In the genomic region with DNA sequence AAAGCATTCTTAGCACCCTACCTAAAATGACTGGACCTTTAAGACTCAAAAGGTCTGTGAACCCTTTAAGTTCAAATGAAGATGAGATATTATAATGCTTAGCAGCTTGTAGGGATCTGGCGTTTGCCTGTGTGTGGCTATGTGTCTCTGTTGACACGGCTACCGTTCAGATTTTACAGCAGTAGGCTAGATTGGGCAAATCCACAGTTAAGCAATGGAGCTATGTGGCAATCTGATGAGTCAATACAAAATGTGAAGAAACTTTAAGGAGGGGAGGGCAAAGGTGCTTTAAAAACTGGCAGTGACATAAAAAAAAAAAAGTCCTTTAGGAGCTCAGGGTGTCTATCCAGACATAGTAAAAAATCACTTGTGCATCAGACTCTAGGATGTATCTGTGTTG, we compare ENCODE assay signal across 16 mouse cellular contexts. TPM values are rescaled to one million over a fixed set of nuclear protein-coding genes. Genes with fewer than 3 reads are reported as not detected.
DNase-seq lines count a peak whose midpoint lies in the region; ATAC-seq and TF ChIP-seq lines count a peak whose summit lies in the region.
"Had no signal": no experiment of that assay in that cellular context is flagged by ENCODE, and none has a peak within 500 bp of the region (broad histone marks: within the 10 kb centered on the region; RNA-seq: fewer than 3 reads in every experiment).

No protein-coding gene starts in this region.

- no peak overlapping the region for H3K9ac ChIP-seq in liver, adult 2 months (ENCODE audit: low read depth, low read length)
- no peak overlapping the region for H3K9ac ChIP-seq in liver, embryonic 16.5 days (ENCODE audit: low read depth, low read length)
- H3K9ac ChIP-seq in midbrain, postnatal 0 days (replicated peaks; ENCODE audit: low read length, poor library complexity, severe bottlenecking), result no peak overlapping the region
- H3K9ac ChIP-seq: heart, embryonic 15.5 days; hindbrain, embryonic 14.5 days had no signal

- H3K27ac ChIP-seq in liver, adult 2 months (replicated peaks; ENCODE audit: insufficient read depth, low read depth, low read length), result no peak overlapping the region
- no peak overlapping the region for H3K27ac ChIP-seq in liver, embryonic 16.5 days (ENCODE audit: low read length)
- H3K27ac ChIP-seq in midbrain, postnatal 0 days (ENCODE audit: low read depth, low read length), result no peak overlapping the region
- H3K27ac ChIP-seq: gastrocnemius, adult 2 months; heart, embryonic 15.5 days; hindbrain, embryonic 14.5 days had no signal

- H3K4me1 ChIP-seq in liver, adult 2 months (ENCODE audit: control insufficient read depth, insufficient read depth, low read length), result peaks cover 6% of the 10 kb centered on the region; the same call in 1 of the 2 replicates
- H3K4me1 ChIP-seq in liver, embryonic 16.5 days (ENCODE audit: control insufficient read depth, low read depth, low read length), result no peaks in the 10 kb centered on the region
- H3K4me1 ChIP-seq in midbrain, postnatal 0 days (ENCODE audit: insufficient read depth, low read length), result no peaks in the 10 kb centered on the region
- H3K4me1 ChIP-seq: heart, embryonic 15.5 days had no signal

- no peaks in the 10 kb centered on the region for H3K9me3 ChIP-seq in liver, embryonic 16.5 days (replicated peaks; ENCODE audit: control insufficient read depth, low read length)
- H3K9me3 ChIP-seq in midbrain, postnatal 0 days (ENCODE audit: low read length), result no peaks in the 10 kb centered on the region
- H3K9me3 ChIP-seq: heart, embryonic 15.5 days had no signal

- DNase-seq in liver, adult 2 months (ENCODE audit: extremely low read depth, low read depth, low spot score), result peak; percentile 98
- DNase-seq in liver, result no peak
- peak; percentile 33 to 34 for DNase-seq in adrenal gland, postnatal 36 days
- no peak for DNase-seq in spleen, postnatal 14 days (ENCODE audit: low spot score in 2 of 2)
- no peak for DNase-seq in B cell, adult 2 months
- DNase-seq in midbrain, postnatal 0 days (ENCODE audit: low spot score), result no peak
- DNase-seq: gastrocnemius, adult 2 months; kidney, adult 18-20 months had no signal

- H3K27me3 ChIP-seq in liver, adult 2 months (ENCODE audit: control insufficient read depth, insufficient read depth, low read length), result no peaks in the 10 kb centered on the region
- no peaks in the 10 kb centered on the region for H3K27me3 ChIP-seq in liver, embryonic 16.5 days (ENCODE audit: control insufficient read depth, insufficient read depth, low read depth, low read length)
- H3K27me3 ChIP-seq in midbrain, postnatal 0 days (ENCODE audit: insufficient read depth, low read length), result no peaks in the 10 kb centered on the region
- H3K27me3 ChIP-seq: heart, embryonic 15.5 days had no signal

- no peak overlapping the region for H3K4me2 ChIP-seq in liver, embryonic 16.5 days (ENCODE audit: low read depth, low read length)
- no peak overlapping the region for H3K4me2 ChIP-seq in midbrain, postnatal 0 days (ENCODE audit: low read depth, low read length, poor library complexity, severe bottlenecking)
- H3K4me2 ChIP-seq: heart, embryonic 15.5 days; hindbrain, embryonic 14.5 days had no signal

- TF ChIP-seq CTCF in liver, adult 2 months (IDR thresholded peaks at IDR 0.05; ENCODE audit: low read depth, low read length), result no peak
- TF ChIP-seq CTCF in midbrain, postnatal 0 days (IDR thresholded peaks at IDR 0.05), result no peak

- no peak for TF ChIP-seq POLR2A in liver, adult 2 months (IDR thresholded peaks at IDR 0.05; ENCODE audit: extremely low read depth, insufficient read depth, low read length)

- no peak overlapping the region for H3K4me3 ChIP-seq in liver, adult 2 months (ENCODE audit: insufficient read depth, low read depth, low read length)
- no peak overlapping the region for H3K4me3 ChIP-seq in liver, embryonic 16.5 days (ENCODE audit: low read depth, low read length)
- no peak overlapping the region for H3K4me3 ChIP-seq in midbrain, postnatal 0 days (ENCODE audit: low read depth, low read length)
- H3K4me3 ChIP-seq: gastrocnemius, adult 2 months; heart, embryonic 15.5 days had no signal

- peak; percentile 90 for ATAC-seq in liver, embryonic 16.5 days (ENCODE audit: low read depth)
- peak; percentile 96 for ATAC-seq in monocyte, adult 5-6 weeks (replicated peaks; ENCODE audit: insufficient number of reproducible peaks, low FRiP score, low TSS enrichment, poor library complexity, severe bottlenecking)
- ATAC-seq in midbrain, postnatal 0 days (ENCODE audit: low FRiP score), result no peak
- ATAC-seq: activated CD4-positive, CD25-positive, alpha-beta regulatory T cell, adult 4 months; CD4-positive, CD25-positive, alpha-beta regulatory T cell, adult 4 months; forebrain, embryonic 14.5 days had no signal

- H3K79me2 ChIP-seq in liver, adult 2 months (ENCODE audit: control insufficient read depth, insufficient read depth, low read length), result no peaks in the 10 kb centered on the region

- 23% methylated on average over 3 of the region's 3 CpGs for WGBS in liver, adult 2 months
- 50% methylated on average over 3 of the region's 3 CpGs for WGBS in liver, embryonic 16.5 days (ENCODE audit: insufficient replicate concordance)
- 78% methylated on average over 3 of the region's 3 CpGs for WGBS in midbrain, postnatal 0 days

- H3K36me3 ChIP-seq in liver, adult 2 months (ENCODE audit: control insufficient read depth, insufficient read depth, low read length), result no peaks in the 10 kb centered on the region
- no peaks in the 10 kb centered on the region for H3K36me3 ChIP-seq in liver, embryonic 16.5 days (ENCODE audit: control insufficient read depth, insufficient read depth)
- H3K36me3 ChIP-seq in midbrain, postnatal 0 days (ENCODE audit: insufficient read depth, low read length), result no peaks in the 10 kb centered on the region
- H3K36me3 ChIP-seq: heart, embryonic 15.5 days had no signal

RNA-seq across cellular contexts. Expression of a gene that starts 23.1 kb away (rescaled TPM):
- 0.83 and 0.94 TPM in 2 replicates for total RNA-seq in liver, adult 2 months (2014; rRNA removed)
- 0.12 and 0.33 TPM in 2 replicates for polyA plus RNA-seq in liver, adult 2 months (2012; rRNA removed)
- under 1 TPM; 0.40 to 0.76 TPM for total RNA-seq in adrenal gland, postnatal 36 days (2021)
- 0.53 and 0.54 TPM in 2 replicates for polyA plus RNA-seq in liver, embryonic 16.5 days (2015; fragmentation: Nextera tagmentation; extraction: Ambion mirVana)
- 0.29 to 1.1 TPM (median 0.78 TPM) in 3 replicates for total RNA-seq in monocyte, adult 5-6 weeks (2017)
- 0.33 TPM in 2 replicates for total RNA-seq in midbrain, postnatal 0 days (2014; rRNA removed)
- polyA plus RNA-seq in midbrain, postnatal 0 days (2015; fragmentation: Nextera tagmentation; extraction: Ambion mirVana), result 0.28 and 0.36 TPM in 2 replicates
- total RNA-seq: gastrocnemius, adult 2 months; megakaryocyte-erythroid progenitor cell, adult 5-6 weeks had no signal

Comparison
In these comparisons a context has a peak if more than half of its experiments do, and no peak if none do; other contexts are left out.
1. DNase-seq: peak in liver, adult 2 months (single experiment) and adrenal gland, postnatal 36 days (2 of 2); none in liver (single experiment), spleen, postnatal 14 days (0 of 2), B cell, adult 2 months (0 of 2) and midbrain, postnatal 0 days (single experiment).